Mouse (Mus musculus) heart, adult 2 months (tissue): ENCODE data around the gene Pla2g2e.

ENCODE experiments used
- CTCF ChIP-seq: fragments of 200-600 bp; IDR thresholded peaks from 2 replicates; pipeline ENCODE4 v1.8.1; 2022; ENCODE audit warnings: antibody characterized with exemption, mild to moderate bottlenecking, moderate library complexity
- POLR2A ChIP-seq: fragments of 200-500 bp; IDR thresholded peaks from 2 replicates; pipeline ENCODE4 v1.6.1; 2011; ENCODE audit warnings: mild to moderate bottlenecking, low read depth, low read length, control low read depth; ENCODE audit not compliant: insufficient read depth

DNA sequence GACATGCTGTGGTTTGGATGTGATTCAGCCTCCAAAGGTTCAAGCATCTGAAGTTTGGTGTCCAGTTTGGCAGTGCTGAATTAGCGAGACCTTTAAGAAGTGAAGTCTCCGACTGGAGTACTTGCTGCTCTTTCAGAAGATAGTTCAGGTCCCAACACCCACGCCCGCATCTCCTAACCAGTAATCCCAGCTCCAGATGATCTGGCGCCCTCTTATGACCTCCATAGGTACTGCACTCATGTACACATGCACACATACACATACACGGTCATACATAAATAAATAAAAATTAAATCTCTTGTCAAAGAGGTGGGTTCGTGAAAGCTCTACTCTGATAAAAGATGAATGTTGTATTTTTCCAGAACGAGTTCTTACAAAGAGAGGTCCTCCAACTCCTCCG is 39.5 kb downstream of the Pla2g2e start:
- no peak for TF ChIP-seq POLR2A
- TF ChIP-seq CTCF: peak; percentile 35
